Mouse (Mus musculus) olfactory bulb, adult 2 months (tissue): Measurements from ENCODE around the gene Susd2. TPM values are rescaled to one million over a fixed set of nuclear protein-coding genes. Genes with fewer than 3 reads are reported as not detected.

ENCODE experiments used
- H3K27ac ChIP-seq: fragments of 200-500 bp; 2 replicates; pipeline ENCODE4 v1.5.1; 2012; ENCODE audit warnings: low read depth, low read length; ENCODE audit not compliant: insufficient read depth
- H3K4me1 ChIP-seq: fragments of 200-500 bp; 2 replicates; pipeline ENCODE4 v1.6.1; 2012; ENCODE audit warnings: low read length; ENCODE audit not compliant: control insufficient read depth, insufficient read depth
- H3K4me3 ChIP-seq: fragments of 200-500 bp; 2 replicates; pipeline ENCODE4 v1.5.1; 2012; ENCODE audit warnings: mild to moderate bottlenecking, low read depth, low read length, moderate library complexity; ENCODE audit not compliant: insufficient read depth
- CTCF ChIP-seq: fragments of 200-500 bp; IDR thresholded peaks from 2 replicates; pipeline ENCODE4 v1.5.1; 2012; ENCODE audit warnings: low read depth, mild to moderate bottlenecking, low read length, moderate library complexity; ENCODE audit not compliant: insufficient read depth
- POLR2A ChIP-seq: fragments of 200-500 bp; IDR thresholded peaks from 2 replicates; pipeline ENCODE4 v1.6.1; 2012; ENCODE audit warnings: mild to moderate bottlenecking, low read depth, low read length, moderate library complexity; ENCODE audit not compliant: insufficient read depth
- WGBS: fragments of 180-500 bp; shearing (Covaris S2); methylation state at CpG from one replicate; pipeline ENCODE4 v1.1.7; 2018; 5-methylcytosine and 5-hydroxymethylcytosine counted together
- polyA plus RNA-seq: library from polyadenylated mRNA; stranded (reverse); fragments of >200 nt; gene quantifications from 2 replicates; pipeline ENCODE4 v1.2.4, GENCODE M21; 2012; ENCODE audit warnings: low replicate concordance; ENCODE audit not compliant: missing spikeins, insufficient read depth, insufficient read length

The Susd2 gene
- polyA plus RNA-seq: not detected in 2 replicates

DNA sequence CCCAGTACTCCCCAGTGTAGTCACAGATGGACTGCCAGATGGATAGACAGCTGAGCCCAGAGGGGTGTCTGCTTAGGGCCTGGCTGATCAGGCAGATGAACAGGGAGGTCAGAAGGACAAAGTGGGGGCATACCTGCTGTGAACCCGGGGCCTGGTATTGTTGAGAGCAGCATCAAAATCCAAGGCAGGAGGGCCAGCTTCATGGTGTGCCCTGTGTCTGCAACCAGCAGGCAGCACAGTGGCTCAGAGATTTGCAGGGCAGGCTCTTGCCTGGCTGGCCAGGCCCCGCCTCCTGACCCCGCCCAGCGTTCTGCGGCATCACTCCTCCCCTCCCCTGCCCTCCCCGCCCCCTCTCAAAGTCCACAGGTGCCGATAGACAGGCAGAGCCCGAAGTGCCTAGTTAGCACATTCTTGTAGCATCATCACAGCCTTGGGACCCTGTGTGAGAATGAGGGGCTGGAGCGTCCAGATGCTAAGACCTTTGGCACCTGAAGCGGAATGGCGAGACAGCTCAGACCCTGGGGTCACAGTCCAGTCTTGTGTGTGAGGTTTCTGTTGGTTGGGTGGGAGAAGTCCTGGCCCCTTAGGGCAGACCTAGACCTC is at the start of gene Susd2:
TSS of gene Susd2 (minus strand) at position 268 of the 603 bp plus-strand sequence.
- Histone ChIP-seq H3K27ac (no peak within 1 kb of the TSS), H3K4me1 (peaks cover 20% of the 10 kb centered on the region), H3K4me3 (no peak within 1 kb of the TSS)
- WGBS: 16% methylated on average over 11 of the region's 11 CpGs
- no peak for TF ChIP-seq CTCF
- no peak for TF ChIP-seq POLR2A

DNA sequence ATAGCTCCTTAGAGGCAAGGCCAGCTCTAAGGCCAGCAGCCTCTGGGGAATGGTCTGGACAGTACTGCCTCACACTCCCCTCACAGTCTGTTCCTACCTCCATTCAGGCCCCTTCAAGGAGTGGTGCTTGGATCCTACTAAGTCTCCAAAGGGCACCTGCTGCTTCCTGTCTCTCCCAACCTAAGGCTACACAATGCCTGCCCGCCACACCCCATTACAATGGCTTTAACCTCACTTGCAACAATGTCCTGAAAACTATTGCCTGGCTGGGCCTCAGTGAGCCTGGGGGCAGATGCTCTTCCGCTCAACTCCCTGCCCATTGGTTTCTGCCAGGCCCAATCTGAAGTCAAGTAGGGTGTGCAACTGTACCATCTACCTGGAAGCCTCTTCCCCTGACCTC is 44.8 kb upstream of the Susd2 start:
- WGBS: 96% methylated on average over 2 of the region's 2 CpGs
- H3K27ac ChIP-seq: no peak overlapping the region
- H3K4me1 ChIP-seq: peaks cover 31% of the 10 kb centered on the region
- H3K4me3 ChIP-seq: no peak overlapping the region
- TF ChIP-seq POLR2A (no peak), CTCF (no peak)

DNA sequence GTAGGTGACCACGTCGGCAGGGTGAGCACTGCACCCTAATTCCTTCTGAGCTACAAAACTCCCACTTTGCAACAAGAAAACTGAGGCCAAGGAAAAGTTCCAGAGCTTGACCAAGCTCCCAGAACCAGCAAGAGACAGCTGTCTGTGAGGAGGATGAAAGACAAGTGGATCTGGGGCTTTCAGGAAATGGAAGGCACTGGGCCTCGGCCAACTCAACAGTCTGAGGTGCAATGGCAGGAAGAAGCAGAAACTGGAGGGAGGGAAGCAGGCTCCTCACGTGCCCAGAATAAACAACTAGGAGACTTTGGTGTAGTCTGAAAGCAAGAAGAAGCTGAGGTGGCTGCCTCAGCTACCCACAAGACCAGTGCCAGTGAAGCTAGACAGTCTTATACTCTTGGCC is 42.9 kb upstream of the Susd2 start:
- Histone ChIP-seq H3K4me1 (peaks cover 33% of the 10 kb centered on the region), H3K4me3 (no peak overlapping the region), H3K27ac (no peak overlapping the region)
- no peak for TF ChIP-seq POLR2A
- TF ChIP-seq CTCF: no peak
- WGBS: 71% methylated on average over 4 of the region's 4 CpGs

DNA sequence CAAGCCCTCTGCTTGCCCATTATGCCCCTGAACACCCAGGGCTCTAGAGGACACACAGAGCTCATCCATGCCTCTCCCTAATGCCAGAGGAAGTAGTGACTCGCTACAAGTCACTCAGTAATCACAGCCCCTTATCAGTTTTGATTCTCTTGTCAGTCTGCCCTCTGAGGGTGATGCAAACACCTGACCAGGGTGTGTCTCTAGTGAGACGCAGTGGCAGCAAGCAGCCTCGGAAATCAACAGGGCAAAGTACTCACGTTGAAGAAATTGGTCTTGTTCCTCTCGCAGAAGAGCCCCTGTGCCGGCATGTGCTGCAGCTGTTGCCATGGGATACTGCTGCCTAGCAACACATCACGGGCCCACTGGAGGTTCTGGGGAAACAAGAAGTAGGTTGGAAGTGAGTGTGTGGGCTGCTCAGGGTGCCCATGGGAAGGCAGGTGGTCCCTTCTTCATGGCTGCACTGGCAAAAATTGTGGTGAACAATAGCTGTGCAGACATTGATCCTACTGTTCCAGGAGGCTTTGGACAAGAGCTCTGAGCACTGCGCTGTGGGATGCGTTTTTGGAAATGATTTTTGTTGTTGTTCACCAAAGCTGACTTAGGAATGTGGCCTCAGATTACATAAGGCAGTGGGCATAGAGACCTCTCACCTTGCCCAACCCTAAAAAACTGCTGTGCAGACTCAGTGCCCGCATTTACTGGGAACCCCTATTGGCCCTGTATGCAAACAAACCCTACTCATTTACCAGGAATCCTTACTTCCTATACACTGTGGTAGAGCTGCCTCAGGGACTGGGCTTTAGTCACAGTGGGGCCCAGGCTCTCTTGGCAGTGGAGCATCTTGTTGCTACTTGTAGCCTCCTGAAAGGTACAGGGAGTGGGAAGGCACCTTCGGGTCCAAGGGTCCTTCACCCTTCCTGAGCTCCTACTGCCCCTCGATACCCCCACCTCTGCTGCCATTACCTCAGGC is 40.5 kb upstream of the Susd2 start:
- WGBS: 41% methylated on average over 12 of the region's 12 CpGs
- no peak overlapping the region for H3K4me3 ChIP-seq
- H3K4me1 ChIP-seq: peaks cover 49% of the 10 kb centered on the region
- TF ChIP-seq CTCF (no peak), POLR2A (no peak)
- H3K27ac ChIP-seq: peak overlapping the region; percentile 84

DNA sequence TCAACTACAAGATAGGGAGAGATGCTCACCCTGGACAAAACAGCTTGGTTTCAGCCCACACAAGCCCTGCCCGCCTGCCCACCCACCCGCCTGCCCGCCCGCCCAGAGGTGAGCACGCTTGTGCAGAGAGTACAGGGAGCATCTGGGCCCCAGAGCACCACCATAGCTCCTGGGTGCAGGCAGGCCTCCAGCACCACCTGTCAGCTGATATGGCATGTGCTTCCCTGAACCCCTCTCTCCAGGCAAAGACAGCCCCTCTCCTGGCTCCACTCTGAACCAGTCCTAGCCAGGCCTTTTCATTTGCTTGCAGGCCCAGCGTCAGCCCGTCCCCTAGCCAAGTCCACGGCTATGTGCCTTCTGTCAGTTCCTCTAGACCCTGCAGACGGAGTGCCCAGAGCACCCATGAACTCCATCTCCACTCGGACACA is 36.8 kb upstream of the Susd2 start:
- 58% methylated on average over 10 of the region's 10 CpGs for WGBS
- TF ChIP-seq POLR2A (no peak), CTCF (no peak)
- H3K27ac ChIP-seq: peak overlapping the region; percentile 32
- H3K4me1 ChIP-seq: peaks cover 68% of the 10 kb centered on the region
- no peak overlapping the region for H3K4me3 ChIP-seq

DNA sequence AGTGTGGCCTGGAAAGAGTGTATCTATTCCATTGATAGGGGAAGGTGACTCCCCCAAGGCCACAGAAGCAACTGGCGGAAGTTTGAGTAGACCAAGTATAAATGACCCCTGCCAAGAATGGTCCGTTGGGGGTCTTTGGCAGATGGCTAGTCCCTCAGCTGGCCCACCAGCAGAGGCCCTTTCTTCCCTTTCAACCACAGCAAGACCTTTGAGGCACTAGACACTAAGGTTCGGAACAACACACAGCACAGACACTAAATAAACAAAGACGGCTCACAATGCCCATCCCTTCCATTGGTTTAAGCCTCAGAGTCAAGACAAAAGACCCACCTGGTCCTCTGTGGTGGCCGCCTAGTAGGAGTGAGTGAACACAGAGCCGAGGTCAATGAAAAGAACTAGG is 35.4 kb upstream of the Susd2 start:
- Histone ChIP-seq H3K27ac (no peak overlapping the region; the same call in 1 of the 2 replicates), H3K4me3 (no peak overlapping the region), H3K4me1 (peaks cover 62% of the 10 kb centered on the region)
- no peak for TF ChIP-seq POLR2A
- no peak for TF ChIP-seq CTCF
- 87% methylated on average over 6 of the region's 6 CpGs for WGBS

DNA sequence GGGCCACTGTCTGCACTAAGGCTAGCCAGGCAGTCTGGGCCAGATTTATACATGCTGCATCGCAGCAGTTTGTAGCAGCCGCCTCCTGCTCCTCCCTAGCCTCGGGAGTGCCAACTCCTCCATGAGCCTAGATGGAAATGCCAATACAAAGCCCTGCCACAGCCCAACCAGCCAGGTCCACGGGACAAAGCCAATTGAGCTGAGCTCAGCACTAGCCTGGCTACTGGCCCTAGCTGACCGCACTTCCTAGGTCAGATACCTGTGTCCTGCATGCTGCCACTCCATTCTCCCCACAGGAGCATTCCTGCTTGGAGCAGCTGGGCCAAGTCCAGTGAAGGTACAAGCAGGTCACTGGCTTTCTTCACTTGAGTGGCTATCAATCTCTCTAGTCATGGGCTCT is 34.2 kb upstream of the Susd2 start:
- Histone ChIP-seq H3K27ac (peak overlapping the region; percentile 38; the same call in 1 of the 2 replicates), H3K4me3 (no peak overlapping the region), H3K4me1 (peaks cover 54% of the 10 kb centered on the region)
- 42% methylated on average over 5 of the region's 5 CpGs for WGBS
- no peak for TF ChIP-seq CTCF
- no peak for TF ChIP-seq POLR2A

DNA sequence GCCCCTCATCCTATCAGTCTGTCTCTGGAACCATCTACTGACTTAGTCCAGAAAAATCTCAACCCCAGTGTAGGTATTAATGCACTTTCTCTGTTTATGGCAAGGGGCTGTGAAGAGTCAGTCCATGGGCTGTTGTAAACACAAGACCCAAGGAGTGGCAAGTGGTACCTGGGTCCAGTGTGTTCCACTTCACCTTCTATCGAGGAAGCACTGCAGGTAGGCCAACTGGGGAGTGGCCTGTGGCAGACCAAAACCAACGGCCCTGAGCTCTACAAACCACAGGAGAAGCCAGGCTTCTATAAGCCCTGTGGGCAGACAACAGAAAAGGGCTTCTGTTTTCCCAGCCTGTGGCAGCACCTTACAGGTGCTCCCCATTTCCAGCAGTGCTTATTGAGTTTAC is 33.8 kb upstream of the Susd2 start:
- Histone ChIP-seq H3K4me1 (peaks cover 51% of the 10 kb centered on the region), H3K27ac (peak overlapping the region; percentile 38), H3K4me3 (no peak overlapping the region)
- TF ChIP-seq CTCF (no peak), POLR2A (no peak)
- 79% methylated on average over 2 of the region's 2 CpGs for WGBS
